Mouse (Mus musculus) embryonic facial prominence, embryonic 13.5 days (tissue): ENCODE measurements around the gene Filip1. TPM values are rescaled to one million over a fixed set of nuclear protein-coding genes. Genes with fewer than 3 reads are reported as not detected.

ENCODE experiments used
- ATAC-seq: fragments of 200-750 bp; cut with Nextera tagmentation; 2 replicates; pipeline ENCODE4 v1.8.0; 2017; ENCODE audit warnings: low read depth; ENCODE audit not compliant: insufficient number of reproducible peaks, insufficient read depth, low FRiP score, low TSS enrichment
- H3K27ac ChIP-seq: fragments of 300-500 bp; sonication (generic); 2 replicates; pipeline ENCODE4 v1.5.1; 2015; ENCODE audit warnings: moderate library complexity, mild to moderate bottlenecking, inconsistent platforms
- H3K27me3 ChIP-seq: fragments of 300-500 bp; sonication (generic); 2 replicates; pipeline ENCODE4 v1.6.1; 2015; ENCODE audit warnings: mild to moderate bottlenecking, inconsistent platforms
- H3K36me3 ChIP-seq: fragments of 300-500 bp; sonication (generic); 2 replicates; pipeline ENCODE4 v1.6.1; 2015; ENCODE audit warnings: mild to moderate bottlenecking, inconsistent platforms
- H3K4me1 ChIP-seq: fragments of 300-500 bp; sonication (generic); 2 replicates; pipeline ENCODE4 v1.6.1; 2015; ENCODE audit warnings: inconsistent platforms
- H3K4me2 ChIP-seq: fragments of 300-500 bp; sonication (generic); 2 replicates; pipeline ENCODE4 v1.6.1; 2015; ENCODE audit warnings: moderate library complexity, mild to moderate bottlenecking, inconsistent platforms
- H3K4me3 ChIP-seq: fragments of 300-500 bp; sonication (generic); 2 replicates; pipeline ENCODE4 v1.5.1; 2015; ENCODE audit warnings: mild to moderate bottlenecking, inconsistent platforms
- H3K9ac ChIP-seq: fragments of 300-500 bp; sonication (generic); 2 replicates; pipeline ENCODE4 v1.6.1; 2015; ENCODE audit warnings: mild to moderate bottlenecking, inconsistent platforms
- H3K9me3 ChIP-seq: fragments of 300-500 bp; sonication (generic); 2 replicates; pipeline ENCODE4 v1.6.1; 2016; ENCODE audit warnings: inconsistent platforms
- WGBS: fragments of 180-500 bp; shearing (Covaris S2); methylation state at CpG from one replicate; pipeline ENCODE4 v1.1.7; 2015; ENCODE audit warnings: mixed read lengths; 5-methylcytosine and 5-hydroxymethylcytosine counted together
- polyA plus RNA-seq: library from polyadenylated mRNA; unstranded; fragments of >200 nt; fragmentation: Nextera tagmentation; extraction: Ambion mirVana; gene quantifications from 2 replicates; pipeline ENCODE4 v1.2.1, GENCODE M21; 2015

The Filip1 gene
- polyA plus RNA-seq, 1 experiment from 2014 or later, result 4.1 TPM

DNA sequence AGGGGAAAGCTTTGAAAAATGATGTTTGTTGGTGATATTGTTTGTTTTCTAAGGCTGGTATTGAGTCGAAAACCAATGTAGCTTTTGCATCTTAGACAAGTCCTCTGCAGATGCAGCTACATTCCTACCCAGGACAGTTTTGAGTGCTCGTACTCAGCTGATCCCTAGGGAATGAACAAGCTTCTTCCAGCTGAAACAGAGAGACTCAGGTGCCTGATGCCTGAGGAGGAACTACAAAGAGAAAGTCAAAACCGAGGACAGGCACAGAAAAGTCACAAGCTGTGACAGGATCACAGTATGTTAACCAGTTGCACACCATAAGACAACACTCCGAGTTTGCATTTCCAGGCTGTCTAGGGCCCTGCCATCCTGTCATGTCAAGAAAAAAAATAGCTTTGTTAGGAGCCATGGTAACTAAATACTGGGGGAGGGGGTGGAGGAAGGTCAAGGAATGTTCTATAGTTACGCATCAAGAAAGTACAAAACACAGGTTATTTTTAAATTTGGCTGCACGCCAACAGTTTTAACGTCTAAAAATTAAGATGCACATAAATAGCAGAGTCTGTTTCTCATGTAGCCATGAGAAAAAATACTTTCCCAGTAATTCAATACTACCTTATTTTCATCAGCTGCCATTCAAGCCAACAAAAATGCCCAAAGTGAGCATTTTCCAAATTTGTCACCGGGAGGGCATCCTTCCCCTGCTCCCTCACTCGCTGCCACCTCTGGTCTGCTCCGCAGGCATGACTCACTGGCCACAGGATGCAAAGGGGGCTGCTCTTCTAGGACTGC, 90.8 kb downstream of the Filip1 start:
- Histone ChIP-seq H3K27me3 (no peaks in the 10 kb centered on the region), H3K9ac (no peak overlapping the region), H3K4me2 (peak overlapping the region; percentile 7), H3K4me1 (peaks cover 25% of the 10 kb centered on the region), H3K9me3 (no peaks in the 10 kb centered on the region), H3K27ac (0 out of 2 replicates have a peak overlapping the region, but pooled peaks have one; percentile 28), H3K4me3 (no peak overlapping the region), H3K36me3 (no peaks in the 10 kb centered on the region)
- WGBS, result 30% methylated on average over 10 of the region's 10 CpGs
- ATAC-seq, result peak; percentile 62

DNA sequence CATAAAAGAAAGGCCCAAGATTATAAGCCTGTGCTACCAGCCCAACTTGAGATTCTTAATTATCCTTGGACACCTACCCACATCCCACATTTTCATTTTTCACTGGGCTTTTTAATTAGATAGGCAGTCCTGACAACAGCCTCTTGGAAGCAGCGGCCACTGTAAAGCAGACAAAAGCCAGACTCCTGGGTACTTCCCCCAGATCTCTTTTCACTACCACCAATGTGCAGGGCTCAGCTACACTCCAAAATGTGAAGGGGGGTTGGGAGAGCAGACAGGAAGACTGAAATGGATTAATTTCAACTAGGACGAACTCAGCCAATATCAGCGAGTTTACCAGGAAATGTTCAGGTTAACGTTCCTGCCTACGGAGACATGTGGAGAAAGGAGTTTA, 92.1 kb downstream of the Filip1 start:
- no peak overlapping the region for H3K4me3 ChIP-seq
- no peaks in the 10 kb centered on the region for H3K27me3 ChIP-seq
- no peaks in the 10 kb centered on the region for H3K9me3 ChIP-seq
- H3K36me3 ChIP-seq, result no peaks in the 10 kb centered on the region
- no peak for ATAC-seq
- H3K4me1 ChIP-seq, result peaks cover 25% of the 10 kb centered on the region
- no peak overlapping the region for H3K9ac ChIP-seq
- 59% methylated on average over 5 of the region's 5 CpGs for WGBS
- no peak overlapping the region for H3K4me2 ChIP-seq
- H3K27ac ChIP-seq, result no peak overlapping the region

DNA sequence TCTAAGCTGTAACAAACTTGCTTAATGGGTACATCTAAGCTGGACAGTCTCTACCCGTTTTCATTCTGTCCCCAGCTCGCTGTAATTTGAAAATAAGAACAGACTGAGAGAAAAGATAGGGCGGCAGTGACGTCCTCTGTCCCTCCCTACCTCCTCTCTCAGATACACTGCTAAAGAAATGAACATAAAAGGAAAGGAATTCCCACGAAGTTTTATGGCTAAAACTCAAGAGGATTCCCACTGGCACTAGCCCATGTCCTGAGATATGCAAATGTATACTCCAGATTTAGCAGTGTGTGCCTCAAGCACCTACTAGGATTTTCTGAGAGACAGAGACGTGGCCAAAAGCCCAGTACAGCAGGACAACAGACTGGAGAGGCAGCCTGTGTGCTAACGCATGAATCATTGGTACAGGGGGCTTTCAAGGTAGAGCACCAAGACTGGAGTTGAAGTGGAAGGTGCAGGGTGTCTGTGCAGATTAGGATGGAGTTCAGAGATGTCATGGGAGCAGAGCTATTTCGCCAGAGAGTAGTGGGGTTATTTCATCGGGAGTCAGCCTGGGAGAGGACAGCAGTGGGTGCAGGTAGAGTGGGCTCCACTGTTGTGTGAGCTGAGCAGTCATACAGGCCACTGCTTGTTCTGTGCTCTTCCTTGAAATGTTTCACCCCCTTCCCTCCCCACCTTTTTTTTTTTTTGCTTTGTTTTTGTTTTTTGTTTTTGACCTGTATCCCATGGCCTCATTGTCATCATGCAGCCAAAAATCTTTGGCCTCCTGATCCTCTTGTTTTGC, 92.7 kb downstream of the Filip1 start:
- Histone ChIP-seq H3K27me3 (no peaks in the 10 kb centered on the region), H3K9me3 (no peaks in the 10 kb centered on the region), H3K4me2 (no peak overlapping the region), H3K4me1 (peaks cover 25% of the 10 kb centered on the region), H3K36me3 (no peaks in the 10 kb centered on the region), H3K4me3 (no peak overlapping the region), H3K9ac (no peak overlapping the region), H3K27ac (no peak overlapping the region)
- no peak for ATAC-seq
- WGBS, result 76% methylated on average over 9 of the region's 9 CpGs

DNA sequence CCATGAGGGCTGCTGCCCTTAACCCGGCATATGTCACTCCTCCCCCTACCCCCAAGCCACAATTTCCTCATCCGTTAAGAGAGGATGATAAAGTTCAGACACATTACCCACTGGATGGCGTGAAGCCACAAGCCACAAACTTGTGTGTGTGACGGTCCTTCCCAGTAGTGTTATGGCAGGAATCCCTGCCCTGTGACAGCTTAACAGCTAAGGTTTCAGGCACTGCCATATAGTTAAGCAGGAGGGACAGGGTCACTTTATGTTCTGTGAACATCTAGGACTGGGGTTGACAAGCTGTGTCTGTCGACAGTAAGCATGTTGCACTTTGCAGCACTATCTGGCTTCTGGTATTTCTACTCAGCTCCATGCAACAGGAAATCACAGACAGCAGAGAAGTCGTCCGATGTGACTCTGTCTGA, 93.3 kb downstream of the Filip1 start:
- Histone ChIP-seq H3K9ac (no peak overlapping the region), H3K36me3 (no peaks in the 10 kb centered on the region), H3K9me3 (no peaks in the 10 kb centered on the region), H3K4me1 (peaks cover 25% of the 10 kb centered on the region), H3K4me2 (no peak overlapping the region), H3K27ac (no peak overlapping the region), H3K4me3 (no peak overlapping the region), H3K27me3 (no peaks in the 10 kb centered on the region)
- no peak for ATAC-seq
- 65% methylated on average over 7 of the region's 7 CpGs for WGBS

DNA sequence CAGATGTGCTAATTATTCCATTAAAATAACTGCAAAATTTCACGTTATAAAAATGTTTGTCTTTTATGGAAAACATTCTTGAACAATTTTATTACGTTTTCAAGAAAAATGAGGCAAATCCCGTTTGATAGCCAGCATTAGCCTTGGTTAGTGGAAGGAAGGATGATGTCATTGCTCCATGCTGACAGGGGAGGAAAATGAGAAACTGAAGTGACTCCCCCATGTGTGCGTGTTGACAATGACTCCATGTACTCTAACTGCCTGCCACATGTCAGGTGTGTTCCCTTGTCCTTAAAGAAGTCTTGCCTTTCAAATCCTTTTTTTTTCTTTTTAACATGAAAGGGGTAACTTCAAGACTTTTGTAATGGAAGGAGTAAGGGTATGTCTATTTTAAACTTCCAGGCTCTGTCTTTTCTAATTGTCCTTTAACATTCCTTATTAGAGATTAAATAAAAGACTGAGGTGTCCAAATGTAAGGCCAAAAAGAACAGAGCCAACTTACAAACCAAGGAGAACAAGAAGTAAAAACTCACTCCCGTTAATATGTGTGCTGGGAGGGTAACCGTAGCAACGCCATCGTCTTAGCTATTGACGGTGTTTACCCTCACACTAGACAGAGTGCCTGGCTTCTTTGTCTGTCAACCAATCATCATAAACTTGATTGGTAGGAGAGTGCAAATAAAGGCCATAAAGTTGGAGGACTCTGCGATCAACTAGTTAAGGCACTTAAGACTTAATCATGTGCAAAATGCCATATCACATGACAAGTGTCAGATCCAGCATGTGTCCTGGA, 94.1 kb downstream of the Filip1 start:
- Histone ChIP-seq H3K4me3 (no peak overlapping the region), H3K9me3 (no peaks in the 10 kb centered on the region), H3K4me2 (no peak overlapping the region), H3K4me1 (peaks cover 25% of the 10 kb centered on the region), H3K27ac (no peak overlapping the region), H3K27me3 (no peaks in the 10 kb centered on the region), H3K9ac (no peak overlapping the region), H3K36me3 (no peaks in the 10 kb centered on the region)
- WGBS, result 69% methylated on average over 10 of the region's 10 CpGs
- no peak for ATAC-seq

DNA sequence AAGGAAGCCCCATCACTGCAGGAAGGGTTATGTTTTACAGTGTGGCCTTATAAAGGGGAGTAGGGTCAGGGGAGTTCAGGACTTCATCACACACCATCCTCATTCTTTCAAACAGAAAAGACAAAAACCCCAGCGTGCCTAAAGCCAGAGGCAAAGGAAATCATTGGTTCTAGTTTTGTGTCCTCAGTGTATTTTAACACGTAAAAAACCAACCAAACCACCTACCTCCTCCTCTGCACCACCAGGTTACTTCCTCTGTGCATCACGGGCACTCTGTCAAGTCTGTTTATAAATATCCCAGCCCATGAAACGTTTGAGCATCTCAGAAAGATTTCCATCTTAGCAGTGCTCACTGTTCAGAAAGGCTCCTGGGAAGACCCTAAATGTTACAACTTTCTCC, 98.4 kb downstream of the Filip1 start:
- no peak overlapping the region for H3K9ac ChIP-seq
- ATAC-seq, result no peak
- H3K36me3 ChIP-seq, result no peaks in the 10 kb centered on the region
- no peaks in the 10 kb centered on the region for H3K9me3 ChIP-seq
- no peaks in the 10 kb centered on the region for H3K27me3 ChIP-seq
- 44% methylated on average over 4 of the region's 4 CpGs for WGBS
- no peaks in the 10 kb centered on the region for H3K4me1 ChIP-seq
- H3K27ac ChIP-seq, result no peak overlapping the region
- no peak overlapping the region for H3K4me2 ChIP-seq
- no peak overlapping the region for H3K4me3 ChIP-seq

DNA sequence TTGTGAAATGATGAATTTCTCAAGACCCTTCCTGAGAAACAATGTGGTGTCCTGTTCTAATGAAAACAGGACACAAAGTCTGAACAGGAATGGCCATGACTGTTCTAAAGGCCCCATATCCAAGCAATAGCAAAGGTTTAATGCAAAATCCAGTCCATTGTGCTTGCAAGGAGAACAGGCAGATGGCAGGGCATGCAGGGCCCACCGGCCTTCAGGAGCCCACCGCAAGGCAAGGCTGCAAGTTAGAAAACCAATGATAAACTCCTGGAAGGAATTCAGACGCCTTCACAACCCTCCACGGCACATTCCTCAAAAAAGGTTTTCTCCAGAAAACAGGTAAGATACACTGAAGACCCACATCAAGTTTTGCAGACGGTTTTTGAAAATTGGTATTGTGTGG, 99.7 kb downstream of the Filip1 start:
- no peaks in the 10 kb centered on the region for H3K27me3 ChIP-seq
- no peaks in the 10 kb centered on the region for H3K9me3 ChIP-seq
- 89% methylated on average over 5 of the region's 5 CpGs for WGBS
- H3K9ac ChIP-seq, result no peak overlapping the region
- no peaks in the 10 kb centered on the region for H3K4me1 ChIP-seq
- no peaks in the 10 kb centered on the region for H3K36me3 ChIP-seq
- no peak overlapping the region for H3K4me3 ChIP-seq
- H3K27ac ChIP-seq, result no peak overlapping the region
- ATAC-seq, result no peak
- no peak overlapping the region for H3K4me2 ChIP-seq

DNA sequence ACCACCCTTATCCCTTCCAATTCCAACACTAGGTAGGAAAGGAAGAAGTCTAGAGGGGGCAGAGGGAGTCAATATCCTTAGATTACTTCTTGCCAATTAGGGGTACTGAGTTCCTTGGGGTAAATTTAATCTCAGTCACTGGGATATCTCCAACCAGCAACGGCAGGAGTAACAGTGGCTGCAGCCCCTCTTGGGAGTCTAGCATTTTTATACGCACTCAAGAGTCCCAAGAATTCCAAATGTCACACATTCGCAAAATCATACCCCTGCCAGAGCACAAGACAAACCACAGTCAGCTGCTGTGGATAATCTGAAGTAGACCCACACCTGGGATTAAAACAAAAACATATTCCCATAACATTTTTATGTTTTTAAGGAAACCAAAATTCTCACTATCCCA, 102.5 kb downstream of the Filip1 start:
- H3K36me3 ChIP-seq, result no peaks in the 10 kb centered on the region
- no peaks in the 10 kb centered on the region for H3K9me3 ChIP-seq
- no peak overlapping the region for H3K27ac ChIP-seq
- H3K4me1 ChIP-seq, result no peaks in the 10 kb centered on the region
- no peak overlapping the region for H3K9ac ChIP-seq
- WGBS, result 87% methylated on average over 3 of the region's 3 CpGs
- ATAC-seq, result no peak
- no peak overlapping the region for H3K4me2 ChIP-seq
- H3K27me3 ChIP-seq, result no peaks in the 10 kb centered on the region
- no peak overlapping the region for H3K4me3 ChIP-seq

DNA sequence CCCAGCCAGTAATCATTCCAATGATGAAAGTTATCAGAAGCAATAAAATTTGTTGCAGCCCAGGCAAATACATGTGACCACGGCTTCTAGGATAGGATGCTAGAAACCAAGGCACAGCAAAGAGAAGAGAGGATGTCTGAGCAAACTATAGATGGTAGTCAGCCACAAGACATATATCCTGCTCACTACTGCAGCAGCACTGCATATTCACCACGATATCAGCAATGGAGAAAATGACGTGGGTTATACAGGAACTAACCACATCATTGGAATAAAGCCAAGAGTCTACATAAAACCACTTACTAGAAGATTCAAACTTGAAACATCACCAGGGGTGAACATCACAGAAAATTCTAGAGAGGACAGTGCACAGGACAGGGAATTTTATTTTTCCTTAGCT, 113.8 kb downstream of the Filip1 start:
- Histone ChIP-seq H3K4me1 (no peaks in the 10 kb centered on the region), H3K9ac (no peak overlapping the region), H3K27ac (no peak overlapping the region), H3K4me3 (no peak overlapping the region), H3K9me3 (no peaks in the 10 kb centered on the region), H3K36me3 (no peaks in the 10 kb centered on the region), H3K4me2 (no peak overlapping the region), H3K27me3 (no peaks in the 10 kb centered on the region)
- no peak for ATAC-seq
- 55% methylated on average over 3 of the region's 3 CpGs for WGBS

DNA sequence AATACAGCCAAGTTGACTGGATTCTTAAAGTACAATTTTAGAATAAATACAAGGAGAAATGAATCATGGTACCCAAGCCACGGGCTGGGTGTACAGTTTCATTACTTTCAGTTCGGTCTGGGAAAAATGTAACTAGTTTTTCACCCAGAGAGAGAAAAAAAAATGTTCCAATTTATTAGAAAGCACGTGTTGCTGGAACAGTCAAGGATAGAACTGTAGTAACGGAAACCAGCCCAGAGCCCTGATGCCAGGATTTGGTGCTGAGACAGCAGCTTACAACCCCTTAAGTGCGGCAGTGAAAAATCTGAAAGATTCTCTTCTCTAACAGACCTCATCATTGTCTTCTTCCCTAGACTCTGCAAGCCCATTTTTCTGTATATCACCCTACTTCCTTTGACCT, 118.0 kb downstream of the Filip1 start:
- WGBS, result 26% methylated on average over 5 of the region's 5 CpGs
- Histone ChIP-seq H3K4me1 (no peaks in the 10 kb centered on the region), H3K9me3 (no peaks in the 10 kb centered on the region), H3K4me2 (no peak overlapping the region), H3K27ac (no peak overlapping the region), H3K9ac (no peak overlapping the region), H3K4me3 (no peak overlapping the region), H3K36me3 (no peaks in the 10 kb centered on the region), H3K27me3 (no peaks in the 10 kb centered on the region)
- no peak for ATAC-seq

DNA sequence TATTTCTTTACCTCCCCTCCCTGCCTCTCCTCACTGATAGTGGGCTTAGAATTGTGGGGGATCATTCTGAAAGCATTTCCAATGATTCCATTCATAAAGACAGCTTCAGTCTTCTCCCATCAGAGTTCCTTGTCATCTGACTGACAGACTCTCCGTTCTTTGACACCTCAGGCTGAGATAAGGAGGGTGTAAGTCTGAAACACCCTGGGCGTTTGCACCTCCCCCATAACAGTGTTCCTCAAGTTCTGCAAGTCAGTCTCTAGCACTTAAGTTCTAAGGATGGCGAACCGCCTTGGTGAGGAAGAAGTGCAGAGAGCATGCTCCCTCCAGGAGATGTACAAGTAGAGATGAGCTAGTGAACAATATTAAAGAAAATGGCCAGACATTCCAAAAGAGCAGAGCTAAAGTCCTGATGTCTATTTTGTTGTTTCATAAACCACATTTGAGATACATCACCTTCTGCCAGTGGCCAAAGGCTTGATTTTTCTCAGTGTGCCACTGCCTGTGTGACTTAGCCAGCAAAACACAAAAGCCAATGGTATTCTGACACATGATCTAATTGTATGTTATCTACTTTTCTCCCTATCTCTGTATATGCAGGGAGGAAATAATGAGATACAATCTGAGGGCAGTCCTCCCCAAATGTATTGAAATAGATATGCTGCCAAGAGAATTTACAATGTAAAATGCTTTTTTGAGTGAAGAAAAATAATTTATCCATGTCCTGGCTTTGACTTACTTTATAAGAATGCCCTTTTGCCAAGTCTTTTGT, 118.6 kb downstream of the Filip1 start:
- Histone ChIP-seq H3K27me3 (no peaks in the 10 kb centered on the region), H3K4me2 (no peak overlapping the region)
- 69% methylated on average over 4 of the region's 4 CpGs for whole genome bisulfite sequencing

More for the DNA sequence above, 118.6 kb downstream of the Filip1 start:
- no peak overlapping the region for H3K9ac ChIP-seq
- no peaks in the 10 kb centered on the region for H3K4me1 ChIP-seq
- no peak for ATAC-seq
- H3K36me3 ChIP-seq, result no peaks in the 10 kb centered on the region
- H3K27ac ChIP-seq, result no peak overlapping the region
- H3K9me3 ChIP-seq, result no peaks in the 10 kb centered on the region
- no peak overlapping the region for H3K4me3 ChIP-seq
